Mouse (Mus musculus) hindbrain, embryonic 10.5 days (tissue): ENCODE results near the gene C7. TPM values are rescaled to one million over a fixed set of nuclear protein-coding genes. Genes with fewer than 3 reads are reported as not detected.

Source experiments
- DNase-seq: peaks from one replicate; pipeline ENCODE4 v3.0.0-alpha.2; 2017; ENCODE audit warnings: low spot score
- H3K27ac ChIP-seq: fragments of 300-500 bp; sonication (generic); 2 replicates; pipeline ENCODE4 v1.5.1; 2016; ENCODE audit warnings: mild to moderate bottlenecking, moderate library complexity
- H3K27me3 ChIP-seq: fragments of 300-500 bp; sonication (generic); 2 replicates; pipeline ENCODE4 v1.6.1; 2016; ENCODE audit warnings: mild to moderate bottlenecking; ENCODE audit not compliant: poor library complexity, insufficient read depth, severe bottlenecking
- H3K36me3 ChIP-seq: fragments of 300-500 bp; sonication (generic); 2 replicates; pipeline ENCODE4 v1.6.1; 2016; ENCODE audit warnings: mild to moderate bottlenecking, moderate library complexity
- H3K4me1 ChIP-seq: fragments of 300-500 bp; sonication (generic); replicated peaks from 2 replicates; pipeline ENCODE4 v1.6.1; 2016; ENCODE audit warnings: mild to moderate bottlenecking
- H3K4me3 ChIP-seq: fragments of 300-500 bp; sonication (generic); 2 replicates; pipeline ENCODE4 v1.5.1; 2016; ENCODE audit warnings: mild to moderate bottlenecking, moderate library complexity
- H3K9me3 ChIP-seq: fragments of 300-500 bp; sonication (generic); 2 replicates; pipeline ENCODE4 v1.6.1; 2016; ENCODE audit warnings: mild to moderate bottlenecking, moderate library complexity
- WGBS: fragments of 180-500 bp; shearing (Covaris S2); methylation state at CpG from one replicate; pipeline ENCODE4 v1.1.7; 2016; 5-methylcytosine and 5-hydroxymethylcytosine counted together
- polyA plus RNA-seq: library from polyadenylated mRNA; unstranded; fragments of >200 nt; fragmentation: Nextera tagmentation; extraction: Ambion mirVana; gene quantifications from 2 replicates; pipeline ENCODE4 v1.2.1, GENCODE M21; 2016

The C7 gene
- 0.07 TPM in 1 of 2 replicates, not detected in the other for polyA plus RNA-seq

- no peaks in the 10 kb centered on the region for H3K9me3 ChIP-seq
- no peak within 1 kb of the TSS for H3K4me3 ChIP-seq
- H3K36me3 ChIP-seq: no peaks in the 10 kb centered on the region
- no peak within 1 kb of the TSS for H3K27ac ChIP-seq
- no peak for DNase-seq
- H3K4me1 ChIP-seq: no peaks in the 10 kb centered on the region
- no peaks in the 10 kb centered on the region for H3K27me3 ChIP-seq
Observed at GRCm38 (mm10) chr15:5063635-5064034, at the start of gene C7. TSS of gene C7 (minus strand) at chr15:5063740.

- DNase-seq: no peak
- Histone ChIP-seq H3K4me1 (peaks cover 10% of the 10 kb centered on the region), H3K4me3 (no peak overlapping the region), H3K27ac (no peak overlapping the region), H3K9me3 (no peaks in the 10 kb centered on the region), H3K27me3 (no peaks in the 10 kb centered on the region), H3K36me3 (peaks cover 5% of the 10 kb centered on the region)
- 89% methylated on average over 3 of the region's 3 CpGs for WGBS
Observed at GRCm38 (mm10) chr15:5112651-5113050, 49.1 kb upstream of the C7 start.

GRCm38 (mm10) chr15:5108655-5109040 is 45.1 kb upstream of the C7 start:
- no peaks in the 10 kb centered on the region for H3K9me3 ChIP-seq
- H3K27ac ChIP-seq: no peak overlapping the region
- H3K4me3 ChIP-seq: no peak overlapping the region
- 81% methylated on average over 3 of the region's 3 CpGs for WGBS
- no peaks in the 10 kb centered on the region for H3K27me3 ChIP-seq
- no peaks in the 10 kb centered on the region for H3K36me3 ChIP-seq
- DNase-seq: no peak
- no peaks in the 10 kb centered on the region for H3K4me1 ChIP-seq

- no peaks in the 10 kb centered on the region for H3K36me3 ChIP-seq
- no peak within 1 kb of the TSS for H3K27ac ChIP-seq
- H3K27me3 ChIP-seq: no peaks in the 10 kb centered on the region
- H3K9me3 ChIP-seq: no peaks in the 10 kb centered on the region
- H3K4me1 ChIP-seq: no peaks in the 10 kb centered on the region
- H3K4me3 ChIP-seq: 0 out of 2 replicates have a peak within 1 kb of the TSS, but pooled peaks have one; percentile 9
- DNase-seq: no peak
- WGBS: 73% methylated on average over 21 of the region's 21 CpGs
Observed at GRCm38 (mm10) chr15:5107686-5108654, 44.4 kb upstream of the C7 start, which contains the start of gene Card6. TSS of gene Card6 (minus strand) at chr15:5108539.

- H3K27me3 ChIP-seq: no peaks in the 10 kb centered on the region
- H3K4me1 ChIP-seq: no peaks in the 10 kb centered on the region
- no peaks in the 10 kb centered on the region for H3K9me3 ChIP-seq
- WGBS: 60% methylated on average over 2 of the region's 2 CpGs
- no peak overlapping the region for H3K27ac ChIP-seq
- H3K36me3 ChIP-seq: no peaks in the 10 kb centered on the region
- no peak overlapping the region for H3K4me3 ChIP-seq
- no peak for DNase-seq
Observed at GRCm38 (mm10) chr15:5106293-5106692, 42.8 kb upstream of the C7 start.

- H3K27me3 ChIP-seq: no peaks in the 10 kb centered on the region
- no peaks in the 10 kb centered on the region for H3K4me1 ChIP-seq
- DNase-seq: no peak
- no peaks in the 10 kb centered on the region for H3K9me3 ChIP-seq
- no peak overlapping the region for H3K27ac ChIP-seq
- WGBS: 82% methylated on average over 6 of the region's 6 CpGs
- no peaks in the 10 kb centered on the region for H3K36me3 ChIP-seq
- H3K4me3 ChIP-seq: no peak overlapping the region
Observed at GRCm38 (mm10) chr15:5105891-5106290, 42.4 kb upstream of the C7 start.

GRCm38 (mm10) chr15:5102312-5102711 is 38.8 kb upstream of the C7 start:
- 94% methylated on average over 4 of the region's 4 CpGs for WGBS
- no peaks in the 10 kb centered on the region for H3K27me3 ChIP-seq
- DNase-seq: no peak
- no peaks in the 10 kb centered on the region for H3K36me3 ChIP-seq
- H3K9me3 ChIP-seq: no peaks in the 10 kb centered on the region
- H3K27ac ChIP-seq: no peak overlapping the region
- H3K4me1 ChIP-seq: no peaks in the 10 kb centered on the region
- H3K4me3 ChIP-seq: no peak overlapping the region

- no peaks in the 10 kb centered on the region for H3K27me3 ChIP-seq
- 0 out of 2 replicates have a peak, but pooled peaks cover 4% of the 10 kb centered on the region for H3K9me3 ChIP-seq
- no peak overlapping the region for H3K4me3 ChIP-seq
- 86% methylated on average over 1 of the region's 1 CpGs for WGBS
- no peak overlapping the region for H3K27ac ChIP-seq
- no peaks in the 10 kb centered on the region for H3K36me3 ChIP-seq
- no peaks in the 10 kb centered on the region for H3K4me1 ChIP-seq
- no peak for DNase-seq
Observed at GRCm38 (mm10) chr15:5097376-5097775, 33.8 kb upstream of the C7 start.

GRCm38 (mm10) chr15:5095534-5096301 is 32.2 kb upstream of the C7 start:
- 91% methylated on average over 11 of the region's 11 CpGs for WGBS
- H3K27me3 ChIP-seq: no peaks in the 10 kb centered on the region
- H3K36me3 ChIP-seq: no peaks in the 10 kb centered on the region
- no peaks in the 10 kb centered on the region for H3K4me1 ChIP-seq
- 0 out of 2 replicates have a peak, but pooled peaks cover 4% of the 10 kb centered on the region for H3K9me3 ChIP-seq
- DNase-seq: no peak
- no peak overlapping the region for H3K4me3 ChIP-seq
- H3K27ac ChIP-seq: no peak overlapping the region

GRCm38 (mm10) chr15:5090131-5090530 is 26.6 kb upstream of the C7 start:
- no peak for DNase-seq
- WGBS: 93% methylated on average over 10 of the region's 10 CpGs
- Histone ChIP-seq H3K36me3 (no peaks in the 10 kb centered on the region), H3K27ac (no peak overlapping the region), H3K27me3 (no peaks in the 10 kb centered on the region), H3K4me3 (no peak overlapping the region), H3K4me1 (no peaks in the 10 kb centered on the region), H3K9me3 (0 out of 2 replicates have a peak, but pooled peaks cover 2% of the 10 kb centered on the region)

- Histone ChIP-seq H3K27ac (no peak overlapping the region), H3K9me3 (no peaks in the 10 kb centered on the region), H3K27me3 (no peaks in the 10 kb centered on the region), H3K4me1 (no peaks in the 10 kb centered on the region), H3K4me3 (no peak overlapping the region), H3K36me3 (no peaks in the 10 kb centered on the region)
- WGBS: 79% methylated on average over 7 of the region's 7 CpGs
- DNase-seq: no peak
Observed at GRCm38 (mm10) chr15:5088850-5089608, 25.5 kb upstream of the C7 start.

GRCm38 (mm10) chr15:5086162-5086561 is 22.6 kb upstream of the C7 start:
- no peak overlapping the region for H3K4me3 ChIP-seq
- no peak for DNase-seq
- no peak overlapping the region for H3K27ac ChIP-seq
- WGBS: 17% methylated on average over 2 of the region's 2 CpGs
- H3K9me3 ChIP-seq: no peaks in the 10 kb centered on the region
- no peaks in the 10 kb centered on the region for H3K4me1 ChIP-seq
- no peaks in the 10 kb centered on the region for H3K27me3 ChIP-seq
- H3K36me3 ChIP-seq: no peaks in the 10 kb centered on the region
